Mouse (Mus musculus) induced T-regulatory cell, adult 2 months (primary cell): ENCODE measurements around the gene Tmem200b.

Source experiments
- DNase-seq: peaks from one replicate; pipeline ENCODE4 v3.0.0-alpha.2; 2012; ENCODE audit warnings: low read depth

Tmem200b gene

GRCm38 (mm10) chr4:131950657-131951056 is 29.1 kb downstream of the Tmem200b start:
- DNase-seq: no peak

- DNase-seq: no peak
These were observed 35.6 kb downstream of the Tmem200b start for GRCm38 (mm10) chr4:131957161-131957560.

GRCm38 (mm10) chr4:131968873-131969272 is 47.3 kb downstream of the Tmem200b start:
- DNase-seq: no peak

GRCm38 (mm10) chr4:131970244-131970853 is 48.8 kb downstream of the Tmem200b start:
- DNase-seq: no peak
